Mouse (Mus musculus): ENCODE measurements around the gene Mex3a.

Gene Mex3a

DNA sequence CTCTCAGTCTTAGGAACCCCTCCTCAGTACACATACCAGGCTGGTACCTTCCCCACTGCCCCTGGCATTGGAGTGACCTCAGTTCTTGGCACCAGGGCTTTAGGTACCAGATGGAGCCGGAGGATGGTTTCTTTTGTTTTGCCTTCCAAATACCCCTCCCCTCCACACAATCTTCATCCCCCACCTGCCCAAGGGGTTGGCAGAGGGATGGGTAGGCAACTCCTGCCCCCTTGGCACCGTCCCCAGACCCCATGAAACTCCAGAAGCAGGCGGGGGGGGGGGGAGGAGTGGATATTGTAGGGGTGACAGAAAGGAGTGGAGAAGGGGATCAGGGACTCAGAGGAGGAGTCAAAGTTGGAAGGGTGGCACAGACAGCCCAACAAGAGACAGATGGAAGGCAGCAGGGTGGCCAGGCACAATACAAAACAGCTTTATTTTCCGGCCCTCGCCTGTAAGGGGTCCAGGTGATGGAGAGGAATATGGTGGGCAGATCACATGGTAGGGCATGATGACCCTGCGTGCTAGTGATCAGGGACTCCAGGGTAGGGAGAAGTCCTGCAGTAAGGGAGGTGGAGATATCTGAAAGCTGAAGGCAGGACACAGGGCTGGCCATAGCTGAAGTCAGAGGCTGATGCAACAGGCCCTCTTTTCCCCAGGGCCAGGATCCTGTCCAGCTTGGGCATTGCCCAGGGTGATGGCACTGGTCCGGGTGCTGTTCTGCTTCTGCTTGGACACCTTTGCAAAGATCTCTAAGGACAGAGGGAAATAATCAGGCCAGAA is 9.6 kb downstream of the Mex3a start:
- Histone ChIP-seq H3K27me3 (ENCODE audit: control insufficient read depth, insufficient read depth, low read length, poor library complexity, severe bottlenecking) (no peaks in the 10 kb centered on the region), H3K36me3 (ENCODE audit: control insufficient read depth, insufficient read depth, low read length, poor library complexity, severe bottlenecking) (no peaks in the 10 kb centered on the region)
- no peak for DNase-seq (ENCODE audit: low read depth, low spot score)

DNA sequence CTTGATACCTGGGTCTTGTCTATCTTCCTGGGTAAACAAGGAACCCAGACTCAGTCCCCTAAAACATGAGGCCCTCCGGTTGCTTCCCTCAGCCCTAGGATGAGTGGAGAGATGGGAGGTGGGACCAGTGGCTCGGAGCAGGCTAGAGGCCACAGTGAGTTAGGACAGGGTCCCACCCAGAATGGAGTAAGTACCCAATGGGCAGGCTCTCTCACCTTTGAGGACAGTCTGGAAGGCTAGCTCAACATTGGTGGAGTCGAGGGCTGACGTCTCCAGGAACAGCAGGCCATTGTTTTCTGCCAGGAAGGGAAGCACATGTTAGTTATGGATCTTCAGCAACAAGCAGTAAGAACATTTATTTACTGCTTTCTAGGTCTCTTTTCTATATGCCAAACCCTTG is 10.3 kb downstream of the Mex3a start:
- Histone ChIP-seq H3K36me3 (ENCODE audit: control insufficient read depth, insufficient read depth, low read length, poor library complexity, severe bottlenecking) (no peaks in the 10 kb centered on the region), H3K27me3 (ENCODE audit: control insufficient read depth, insufficient read depth, low read length, poor library complexity, severe bottlenecking) (no peaks in the 10 kb centered on the region)
- DNase-seq (ENCODE audit: low read depth, low spot score), result no peak

DNA sequence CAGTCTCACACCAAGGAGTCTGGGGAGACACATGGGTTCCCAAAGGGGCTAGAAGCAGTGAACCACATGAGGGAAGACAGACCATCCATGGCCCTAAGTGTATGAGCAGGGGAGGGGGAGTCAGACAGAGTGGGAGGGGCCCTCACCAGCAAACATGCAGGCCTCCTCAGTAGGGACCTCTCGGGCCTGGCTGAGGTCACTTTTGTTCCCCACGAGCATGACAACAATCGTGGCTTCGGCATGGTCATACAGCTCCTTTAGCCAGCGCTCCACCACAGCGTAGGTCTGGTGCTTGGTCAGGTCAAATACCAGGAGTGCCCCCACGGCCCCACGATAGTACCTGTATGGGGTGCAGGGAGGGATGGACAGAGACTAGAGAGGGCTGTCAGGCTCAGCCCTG is 11.0 kb downstream of the Mex3a start:
- Histone ChIP-seq H3K27me3 (ENCODE audit: control insufficient read depth, insufficient read depth, low read length, poor library complexity, severe bottlenecking) (no peaks in the 10 kb centered on the region), H3K36me3 (ENCODE audit: control insufficient read depth, insufficient read depth, low read length, poor library complexity, severe bottlenecking) (no peaks in the 10 kb centered on the region)
- DNase-seq (ENCODE audit: low read depth, low spot score), result no peak

DNA sequence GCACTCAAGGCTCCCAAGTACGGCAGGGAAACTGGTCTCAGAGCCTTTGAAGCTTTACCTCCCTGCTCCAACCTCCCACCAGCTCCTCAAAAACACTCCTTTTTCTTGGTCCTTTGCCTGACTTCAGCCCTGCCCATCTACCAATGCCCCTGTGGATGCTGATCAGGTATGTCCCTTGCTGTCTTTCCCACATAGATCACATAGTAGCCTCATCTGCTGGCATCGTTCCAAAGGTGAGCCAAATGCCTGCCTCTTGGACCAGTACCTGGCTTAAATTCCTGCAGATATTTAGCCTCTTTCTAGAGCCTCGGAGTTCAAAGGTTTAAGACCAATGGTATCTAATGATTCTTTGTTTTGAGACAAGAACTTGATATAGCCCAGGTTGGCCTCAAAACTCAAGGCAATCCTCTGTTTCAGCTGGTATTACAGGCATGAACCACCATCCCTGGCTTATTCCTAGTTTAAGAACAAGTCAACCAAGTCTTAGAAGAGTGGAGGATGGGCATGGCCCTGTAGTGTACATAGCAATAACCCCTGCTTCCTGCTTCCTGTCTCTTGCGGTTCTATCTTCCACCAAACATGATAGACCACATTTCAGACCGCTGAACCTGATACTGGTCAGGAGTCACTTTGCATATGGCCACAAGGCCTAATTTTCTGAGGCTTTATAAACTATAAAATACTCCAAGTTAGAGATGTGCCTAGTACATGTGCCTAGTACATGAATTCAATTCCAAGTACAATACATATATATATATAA is 11.6 kb downstream of the Mex3a start:
- Histone ChIP-seq H3K36me3 (ENCODE audit: control insufficient read depth, insufficient read depth, low read length, poor library complexity, severe bottlenecking) (0 out of 2 replicates have a peak, but pooled peaks cover 1% of the 10 kb centered on the region), H3K27me3 (ENCODE audit: control insufficient read depth, insufficient read depth, low read length, poor library complexity, severe bottlenecking) (no peaks in the 10 kb centered on the region)
- peak; percentile 31 for DNase-seq (ENCODE audit: low read depth, low spot score)

DNA sequence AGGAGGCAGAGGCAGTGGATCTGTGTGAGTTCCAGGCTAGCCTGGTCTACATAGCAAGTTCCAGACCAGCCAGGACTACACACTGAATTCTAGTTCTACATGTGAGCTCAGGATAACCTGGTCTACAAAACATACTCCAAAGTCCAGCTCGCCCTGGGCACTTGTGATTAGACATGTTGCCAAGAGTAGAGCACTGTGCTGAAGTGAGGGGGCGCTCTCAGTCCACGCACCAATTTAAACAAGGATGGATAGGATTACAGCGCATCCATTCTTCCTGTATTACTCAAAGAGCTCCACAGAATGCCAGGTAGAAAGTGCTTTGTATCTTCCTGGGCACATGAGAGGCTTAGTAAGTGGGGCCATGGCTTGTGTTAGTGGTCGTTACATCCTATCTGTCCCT is 12.3 kb downstream of the Mex3a start:
- peaks cover 2% of the 10 kb centered on the region; the same call in 1 of the 2 replicates for H3K36me3 ChIP-seq (ENCODE audit: control insufficient read depth, insufficient read depth, low read length, poor library complexity, severe bottlenecking)
- H3K27me3 ChIP-seq (ENCODE audit: control insufficient read depth, insufficient read depth, low read length, poor library complexity, severe bottlenecking), result no peaks in the 10 kb centered on the region
- peak; percentile 35 for DNase-seq (ENCODE audit: low read depth, low spot score)

DNA sequence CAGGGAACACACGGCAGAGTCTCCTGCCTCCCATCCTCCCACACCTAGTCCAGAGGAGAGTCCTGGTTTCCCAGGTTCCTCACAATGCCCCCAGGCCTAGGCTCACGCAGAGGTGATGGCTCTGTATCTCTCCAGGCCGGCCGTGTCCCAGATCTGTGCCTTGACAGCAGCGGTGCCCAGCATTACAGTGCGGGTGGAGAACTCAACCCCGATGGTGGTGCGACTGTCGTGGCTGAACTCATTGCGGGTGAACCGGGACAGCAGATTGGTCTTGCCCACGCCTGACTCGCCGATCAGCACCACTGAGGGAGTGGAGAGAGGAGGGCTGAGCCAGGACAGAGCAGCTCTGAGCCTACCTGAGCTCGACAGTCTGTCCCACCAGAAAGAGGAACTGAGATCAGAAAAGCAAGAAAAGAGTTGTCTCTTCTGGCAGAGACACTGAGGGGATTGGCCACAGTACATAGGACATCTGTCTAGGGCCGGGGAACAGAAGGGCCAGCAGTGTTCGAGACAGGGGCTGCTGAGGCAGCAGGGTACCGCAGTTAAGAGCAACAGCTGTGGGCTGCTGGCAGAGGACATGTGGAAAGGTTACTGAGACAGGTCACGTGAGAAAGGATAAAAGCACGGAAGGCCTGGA is 12.9 kb downstream of the Mex3a start:
- DNase-seq (ENCODE audit: low read depth, low spot score), result peak; percentile 74
- Histone ChIP-seq H3K27me3 (ENCODE audit: control insufficient read depth, insufficient read depth, low read length, poor library complexity, severe bottlenecking) (no peaks in the 10 kb centered on the region), H3K36me3 (ENCODE audit: control insufficient read depth, insufficient read depth, low read length, poor library complexity, severe bottlenecking) (peaks cover 3% of the 10 kb centered on the region; the same call in 1 of the 2 replicates)

DNA sequence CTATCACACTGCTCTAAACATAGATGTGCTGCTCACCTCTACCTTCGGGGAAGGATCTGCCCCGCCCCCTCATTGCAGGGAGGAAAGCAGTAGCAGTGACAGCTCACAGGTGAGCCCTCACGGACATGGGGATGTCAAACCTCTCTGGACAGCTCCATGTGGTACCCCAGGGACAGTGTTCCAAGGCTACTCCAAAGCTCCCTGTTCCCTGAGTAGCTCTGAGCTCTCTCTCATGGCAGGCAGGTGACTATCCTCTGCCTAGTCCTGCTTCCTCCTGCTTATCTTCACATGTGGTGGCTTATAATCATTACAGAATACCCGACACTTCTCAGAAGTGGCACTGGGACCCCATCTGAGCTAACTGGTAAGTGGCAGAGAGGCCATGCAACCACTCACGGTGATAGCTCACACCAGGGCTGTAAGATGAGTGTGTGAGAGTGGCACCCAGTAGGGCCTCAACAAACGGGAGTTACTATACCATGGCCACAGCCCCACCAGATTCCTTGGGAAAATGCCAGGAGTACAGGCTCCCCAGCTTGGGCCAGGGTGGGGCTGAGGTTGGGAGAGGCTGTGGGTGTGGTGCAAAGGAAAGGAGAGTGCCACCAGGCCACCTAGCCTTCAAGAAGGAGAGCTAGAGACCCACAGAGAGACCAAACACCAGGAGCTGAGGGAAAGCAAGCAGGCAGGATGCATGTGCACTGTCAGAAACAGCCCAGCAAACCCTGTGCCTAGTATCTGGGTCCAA is 14.7 kb downstream of the Mex3a start:
- H3K36me3 ChIP-seq (ENCODE audit: control insufficient read depth, insufficient read depth, low read length, poor library complexity, severe bottlenecking), result peaks cover 3% of the 10 kb centered on the region; the same call in 1 of the 2 replicates
- H3K27me3 ChIP-seq (ENCODE audit: control insufficient read depth, insufficient read depth, low read length, poor library complexity, severe bottlenecking), result no peaks in the 10 kb centered on the region
- DNase-seq (ENCODE audit: low read depth, low spot score), result no peak

DNA sequence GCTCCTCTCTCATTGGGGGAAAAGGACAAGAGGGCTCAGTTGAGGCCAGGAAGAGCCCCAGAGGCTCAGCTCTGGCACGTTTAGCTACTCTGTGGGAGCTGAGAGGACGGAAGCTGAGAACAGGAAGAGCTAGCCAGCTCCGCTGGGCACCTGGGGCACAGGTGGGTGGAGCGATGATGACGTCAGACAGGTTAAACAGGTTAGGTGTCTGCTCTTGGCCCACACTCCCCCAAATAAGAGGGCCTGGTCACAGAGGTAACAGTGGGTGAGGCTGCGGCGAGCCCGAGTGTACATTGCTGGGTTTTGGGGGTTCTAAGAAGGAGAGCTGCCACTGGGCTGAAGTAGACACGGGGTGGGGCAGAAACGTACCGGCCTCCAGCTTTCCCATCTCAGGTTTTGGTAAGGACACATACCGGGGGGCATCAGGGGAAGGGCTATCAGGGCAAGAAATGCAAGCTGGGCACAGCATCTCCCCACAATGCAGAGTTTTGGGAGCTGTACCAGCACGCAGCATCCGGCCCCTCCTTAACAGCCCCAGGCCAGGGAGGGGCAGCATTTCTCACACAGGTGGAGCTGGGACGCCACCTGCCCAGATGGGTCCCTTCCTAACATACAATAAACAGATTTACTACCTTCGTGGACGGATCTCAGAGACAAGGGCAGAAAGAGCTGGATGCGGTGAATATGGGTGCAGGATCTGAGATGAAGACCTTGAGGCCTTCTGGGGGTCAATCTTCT is 16.2 kb downstream of the Mex3a start, which contains the start of gene Rab25:
Gene Rab25, minus strand, starts transcription at position 121 of the 738 bp plus-strand sequence.
- no peak for DNase-seq (ENCODE audit: low read depth, low spot score)
- H3K27me3 ChIP-seq (ENCODE audit: control insufficient read depth, insufficient read depth, low read length, poor library complexity, severe bottlenecking), result no peaks in the 10 kb centered on the region
- peaks cover 3% of the 10 kb centered on the region; the same call in 1 of the 2 replicates for H3K36me3 ChIP-seq (ENCODE audit: control insufficient read depth, insufficient read depth, low read length, poor library complexity, severe bottlenecking)

DNA sequence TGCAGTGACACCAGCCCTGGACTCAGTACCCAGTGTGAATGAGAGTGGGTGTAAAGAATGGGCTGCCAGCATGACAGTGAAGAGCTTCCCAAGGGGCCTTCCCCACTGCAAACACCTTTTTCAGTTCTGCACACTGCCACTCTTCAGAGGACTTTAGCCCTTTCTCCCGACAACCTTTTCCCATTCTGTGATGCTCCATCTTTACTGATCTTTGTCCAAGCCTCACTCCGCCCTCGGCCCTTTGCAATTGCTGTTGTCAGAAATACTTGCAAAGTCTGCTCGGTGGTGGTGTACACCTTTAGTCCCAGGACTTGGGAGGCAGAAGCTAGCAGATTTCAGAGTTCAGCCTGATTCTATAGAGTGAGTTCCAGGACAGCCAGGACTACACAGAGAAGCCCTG is 19.4 kb downstream of the Mex3a start:
- no peaks in the 10 kb centered on the region for H3K27me3 ChIP-seq (ENCODE audit: control insufficient read depth, insufficient read depth, low read length, poor library complexity, severe bottlenecking)
- no peak for DNase-seq (ENCODE audit: low read depth, low spot score)
- peaks cover 3% of the 10 kb centered on the region; the same call in 1 of the 2 replicates for H3K36me3 ChIP-seq (ENCODE audit: control insufficient read depth, insufficient read depth, low read length, poor library complexity, severe bottlenecking)

DNA sequence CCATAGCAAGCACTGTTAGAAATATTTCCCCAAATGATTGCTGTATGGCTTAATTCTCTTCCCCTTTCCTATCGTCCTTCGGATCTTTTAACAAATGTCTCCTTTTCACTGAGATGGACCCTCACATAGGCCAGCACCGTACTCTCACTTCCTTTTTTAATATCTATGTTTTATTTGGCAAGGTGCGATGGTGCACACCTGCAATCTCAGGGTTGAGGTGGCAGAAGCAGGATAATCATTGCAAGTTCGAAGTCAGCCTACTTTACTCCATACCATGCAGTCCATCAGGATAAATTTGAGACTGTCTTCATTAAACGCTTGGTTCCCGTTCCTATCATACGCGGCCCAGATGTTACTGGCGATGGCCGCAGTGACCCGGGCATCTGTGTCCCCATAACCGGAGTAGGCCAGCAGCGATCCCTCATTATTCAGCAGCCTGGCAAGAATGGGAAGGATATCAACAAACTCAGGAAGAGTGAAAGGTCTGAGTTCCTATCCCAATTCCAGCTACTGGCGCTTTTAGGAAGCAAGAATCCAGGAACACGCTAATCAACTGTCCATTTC is 20.0 kb downstream of the Mex3a start:
- H3K27me3 ChIP-seq (ENCODE audit: control insufficient read depth, insufficient read depth, low read length, poor library complexity, severe bottlenecking), result no peaks in the 10 kb centered on the region
- H3K36me3 ChIP-seq (ENCODE audit: control insufficient read depth, insufficient read depth, low read length, poor library complexity, severe bottlenecking), result peaks cover 3% of the 10 kb centered on the region; the same call in 1 of the 2 replicates
- peak; percentile 40 for DNase-seq (ENCODE audit: low read depth, low spot score)

DNA sequence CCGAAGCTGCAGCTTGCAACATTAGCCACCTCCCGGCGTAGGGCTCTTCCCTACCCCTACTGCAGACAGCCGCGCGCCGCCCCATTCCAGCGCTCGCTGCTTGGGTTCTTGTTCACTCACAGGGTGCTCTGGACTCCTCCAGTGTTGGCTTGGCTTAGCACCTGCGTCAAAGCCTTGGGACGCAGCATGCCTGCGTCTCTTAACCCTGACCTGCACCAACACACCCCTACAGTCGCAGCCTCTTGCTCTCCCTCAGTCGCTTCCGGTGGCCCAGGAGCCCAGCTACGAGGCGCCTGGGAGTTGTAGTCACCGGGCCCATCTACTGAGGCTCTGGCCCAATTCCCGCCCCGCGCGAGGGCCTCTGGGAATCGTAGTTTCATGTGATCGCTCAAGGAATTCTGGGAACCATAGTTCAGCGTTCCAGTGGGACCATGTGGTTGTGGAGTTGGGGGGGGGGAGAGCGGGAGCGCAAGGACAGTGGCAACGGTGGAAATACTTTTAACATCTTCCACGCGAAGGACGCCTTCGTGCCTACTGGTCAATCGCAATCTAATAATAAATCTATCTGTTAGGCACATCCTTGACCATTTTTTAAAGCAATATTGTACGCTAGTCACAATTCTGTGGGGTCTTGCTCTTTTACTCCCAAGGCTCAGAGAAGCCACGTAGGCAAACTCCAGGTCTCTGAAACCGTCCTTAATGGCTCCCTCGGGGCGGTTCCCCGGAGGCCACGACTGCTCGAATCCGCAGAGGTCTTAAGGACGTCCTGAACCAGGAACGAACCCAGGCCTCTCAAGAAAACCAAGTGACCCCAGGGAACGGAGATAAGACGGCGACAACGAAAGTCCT is 20.7 kb downstream of the Mex3a start, which contains the start of gene Lamtor2:
Gene Lamtor2, minus strand, starts transcription at position 399 of the 849 bp plus-strand sequence.
- DNase-seq (ENCODE audit: low read depth, low spot score), result peak; percentile 93
- Histone ChIP-seq H3K36me3 (ENCODE audit: control insufficient read depth, insufficient read depth, low read length, poor library complexity, severe bottlenecking) (peaks cover 3% of the 10 kb centered on the region; the same call in 1 of the 2 replicates), H3K27me3 (ENCODE audit: control insufficient read depth, insufficient read depth, low read length, poor library complexity, severe bottlenecking) (no peaks in the 10 kb centered on the region)

DNA sequence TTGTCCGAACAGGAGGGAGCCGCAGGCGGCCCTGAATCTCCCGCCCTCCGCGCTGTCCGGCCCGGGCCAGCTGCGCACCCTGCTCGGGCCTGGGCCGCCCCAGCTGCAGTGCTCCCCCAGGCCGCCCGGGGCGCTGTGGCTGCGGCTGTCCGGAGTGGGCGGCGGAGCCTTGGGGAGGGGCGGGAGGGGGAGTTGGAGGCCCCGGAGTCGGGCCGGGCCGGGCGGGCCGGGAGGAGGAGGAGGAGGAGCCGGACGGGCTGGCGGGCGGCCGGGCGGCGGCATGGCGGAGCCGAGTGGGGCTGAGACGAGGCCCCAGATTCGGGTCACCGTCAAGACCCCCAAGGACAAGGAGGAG is 21.3 kb downstream of the Mex3a start, which contains the start of gene Ubqln4:
Gene Ubqln4, plus strand, starts transcription at position 234 of the 355 bp plus-strand sequence.
- Histone ChIP-seq H3K36me3 (ENCODE audit: control insufficient read depth, insufficient read depth, low read length, poor library complexity, severe bottlenecking) (peaks cover 3% of the 10 kb centered on the region; the same call in 1 of the 2 replicates), H3K27me3 (ENCODE audit: control insufficient read depth, insufficient read depth, low read length, poor library complexity, severe bottlenecking) (no peaks in the 10 kb centered on the region)
- DNase-seq (ENCODE audit: low read depth, low spot score), result peak; percentile 90

All from splenic B cell, adult 2 months (primary cell).